Mouse (Mus musculus): Measurements from ENCODE around the gene Bco1. TPM values are rescaled to one million over a fixed set of nuclear protein-coding genes. Genes with fewer than 3 reads are reported as not detected.

Gene Bco1
- 0.60 and 0.64 TPM in 2 replicates for polyA plus RNA-seq (2012; rRNA removed)

DNA sequence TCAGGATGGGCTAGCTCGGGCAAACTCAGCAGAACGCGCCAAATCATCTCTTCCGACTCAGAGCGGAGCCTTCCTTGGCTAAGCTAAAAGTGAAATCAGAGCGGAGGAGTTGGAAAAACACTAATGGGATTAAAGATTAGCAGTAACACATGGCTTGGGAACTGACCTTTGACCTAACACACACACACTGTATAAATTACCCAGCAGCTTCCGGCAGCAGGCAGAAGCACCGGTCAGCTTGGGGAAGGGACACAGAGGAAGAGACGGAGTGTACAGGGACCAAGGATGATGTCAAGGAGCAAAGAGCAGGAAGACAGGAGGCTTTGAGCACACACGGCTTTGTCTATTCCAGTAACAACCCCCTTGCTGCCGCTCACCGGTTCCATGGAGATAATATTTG lies at the start of gene Bco1:
Gene Bco1 (plus strand): TSS at position 208 of the 400 bp plus-strand sequence.

DNA sequence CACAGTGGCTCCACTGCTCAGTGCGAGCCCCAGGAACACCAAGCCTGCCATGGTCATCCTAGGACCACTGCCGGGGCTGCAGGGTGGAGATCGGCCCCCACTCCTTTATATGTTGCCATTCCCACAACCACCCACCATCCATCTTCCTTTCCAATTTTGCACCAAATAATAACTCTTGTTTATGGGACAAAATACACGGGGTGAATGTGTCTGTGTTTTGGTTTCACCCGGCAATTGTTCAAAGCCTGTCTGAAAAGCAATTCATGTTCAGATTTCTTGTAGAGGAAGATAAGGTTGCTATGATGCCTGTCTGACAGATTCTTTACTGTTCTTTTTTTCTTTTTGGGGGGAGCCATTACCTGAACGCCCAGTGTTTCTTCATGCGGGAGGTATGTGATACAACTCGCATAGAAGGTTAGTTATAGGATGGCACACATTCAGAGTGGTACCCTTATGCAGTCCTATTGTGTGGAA lies 13.2 kb upstream of the Bco1 start, which contains the start of gene Pkd1l2:
Gene Pkd1l2 (minus strand): TSS at position 51 of the 474 bp plus-strand sequence.

DNA sequence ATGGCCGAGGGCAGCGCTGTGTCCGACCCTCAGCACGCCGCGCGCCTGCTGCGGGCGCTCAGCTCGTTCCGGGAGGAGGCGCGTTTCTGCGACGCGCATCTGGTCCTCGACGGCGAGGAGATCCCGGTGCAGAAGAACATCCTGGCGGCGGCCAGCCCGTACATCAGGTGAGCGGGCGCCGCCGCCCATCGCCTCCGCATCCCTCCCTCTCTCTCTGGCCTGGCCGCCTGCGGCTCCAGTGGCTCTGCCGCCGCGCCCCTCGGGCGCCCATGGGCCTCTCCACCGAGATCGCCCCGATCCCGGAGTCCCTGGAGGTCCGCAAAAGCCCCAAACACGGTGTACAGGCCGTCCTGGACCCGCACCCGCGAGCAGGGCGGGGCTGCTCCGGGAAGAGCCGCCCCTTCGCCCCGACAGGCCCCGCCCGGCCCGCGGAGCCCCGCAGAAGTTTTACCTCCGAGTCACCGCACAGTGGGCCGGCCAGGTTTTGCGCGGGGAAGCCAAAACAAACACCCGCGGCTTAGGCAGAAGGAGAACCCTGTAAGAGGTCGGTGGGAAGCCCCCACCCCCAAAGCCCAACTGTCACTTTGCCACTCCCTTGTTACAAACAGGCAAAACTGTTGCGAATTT lies 62.6 kb downstream of the Bco1 start, which contains the start of gene Gan:
Gene Gan (plus strand): TSS at position 1 of the 627 bp plus-strand sequence.

Other genes starting within 250 kb of the Bco1 start
- gene Cmc2, start 174.4 kb upstream of the Bco1 start, polyA plus RNA-seq (2012; rRNA removed), result 37.7 and 58.2 TPM in 2 replicates
- 41.1 and 48.8 TPM in 2 replicates for gene Cenpn, start 174.1 kb upstream of the Bco1 start, polyA plus RNA-seq (2012; rRNA removed)
- gene Atmin, start 152.5 kb upstream of the Bco1 start, polyA plus RNA-seq (2012; rRNA removed), result 11.5 and 14.6 TPM in 2 replicates
- gene 1700030J22Rik, start 116.9 kb upstream of the Bco1 start, polyA plus RNA-seq (2012; rRNA removed), result 2.5 and 4.6 TPM in 2 replicates
- 101 and 140 TPM in 2 replicates for gene Gcsh, start 102.3 kb upstream of the Bco1 start, polyA plus RNA-seq (2012; rRNA removed)
- gene Pkd1l2, start 13.4 kb upstream of the Bco1 start, polyA plus RNA-seq (2012; rRNA removed), result 0.06 TPM in 1 of 2 replicates, not detected in the other
- 7.7 and 8.5 TPM in 2 replicates for gene Gan, start 62.3 kb downstream of the Bco1 start, polyA plus RNA-seq (2012; rRNA removed)
- 51.4 and 52.3 TPM in 2 replicates for gene Cmip, start 161.2 kb downstream of the Bco1 start, polyA plus RNA-seq (2012; rRNA removed)